Mouse (Mus musculus): ENCODE measurements around the gene Thrb. TPM values are rescaled to one million over a fixed set of nuclear protein-coding genes. Genes with fewer than 3 reads are reported as not detected.

The Thrb gene
- polyA plus RNA-seq, 1 experiment from 2014 or later: 0.38 TPM

DNA sequence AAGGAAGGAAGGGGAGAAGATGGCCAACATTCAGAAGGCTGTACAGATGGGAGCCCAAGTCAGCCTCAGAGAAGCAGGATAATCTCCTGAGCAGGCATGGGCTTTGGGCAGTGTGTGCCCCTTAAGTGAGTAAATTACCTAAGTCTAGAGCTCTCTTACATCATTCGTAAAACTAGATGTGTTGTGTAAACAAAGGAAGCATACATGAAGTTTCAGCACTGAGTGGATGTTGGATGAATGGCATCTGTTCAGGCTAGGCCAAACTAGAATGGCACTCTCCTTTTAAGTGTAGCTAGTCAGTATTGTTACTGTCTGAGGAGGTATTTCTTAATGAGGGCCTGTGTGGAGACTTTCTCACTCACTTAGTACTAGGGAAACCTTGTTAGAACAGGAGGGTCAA lies 66.8 kb downstream of the Thrb start:
- Histone ChIP-seq H3K36me3 (no peaks in the 10 kb centered on the region), H3K4me3 (no peak overlapping the region), H3K4me1 (no peaks in the 10 kb centered on the region), H3K27ac (no peak overlapping the region), H3K9me3 (replicated peaks) (no peaks in the 10 kb centered on the region), H3K27me3 (ENCODE audit: low read depth, poor library complexity, severe bottlenecking) (no peaks in the 10 kb centered on the region)
- WGBS: 93% methylated on average over 1 of the region's 1 CpGs
- no peak for DNase-seq (ENCODE audit: low spot score)

DNA sequence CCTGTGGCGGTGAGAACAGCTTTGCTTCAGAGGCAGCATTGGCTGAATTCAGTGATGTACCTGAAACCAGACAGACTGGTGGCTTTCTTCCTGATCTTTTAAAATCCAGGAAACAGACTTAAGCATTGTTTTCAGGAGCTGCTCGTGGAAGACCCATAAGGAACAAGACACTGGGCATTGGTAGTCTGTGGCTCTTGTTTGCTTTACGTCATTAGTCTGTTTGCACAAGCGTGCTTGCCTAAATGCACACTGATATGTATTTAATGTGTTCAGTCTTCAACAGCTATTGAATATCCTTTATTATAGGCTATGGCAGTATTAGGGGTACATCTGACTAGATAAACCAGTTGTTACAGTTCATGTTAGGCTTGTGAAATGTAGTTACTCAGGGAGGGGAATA lies 67.8 kb downstream of the Thrb start:
- no peak for DNase-seq (ENCODE audit: low spot score)
- Histone ChIP-seq H3K4me3 (no peak overlapping the region), H3K27me3 (ENCODE audit: low read depth, poor library complexity, severe bottlenecking) (no peaks in the 10 kb centered on the region), H3K27ac (no peak overlapping the region), H3K4me1 (no peaks in the 10 kb centered on the region), H3K9me3 (replicated peaks) (no peaks in the 10 kb centered on the region), H3K36me3 (no peaks in the 10 kb centered on the region)
- WGBS: 93% methylated on average over 4 of the region's 4 CpGs

DNA sequence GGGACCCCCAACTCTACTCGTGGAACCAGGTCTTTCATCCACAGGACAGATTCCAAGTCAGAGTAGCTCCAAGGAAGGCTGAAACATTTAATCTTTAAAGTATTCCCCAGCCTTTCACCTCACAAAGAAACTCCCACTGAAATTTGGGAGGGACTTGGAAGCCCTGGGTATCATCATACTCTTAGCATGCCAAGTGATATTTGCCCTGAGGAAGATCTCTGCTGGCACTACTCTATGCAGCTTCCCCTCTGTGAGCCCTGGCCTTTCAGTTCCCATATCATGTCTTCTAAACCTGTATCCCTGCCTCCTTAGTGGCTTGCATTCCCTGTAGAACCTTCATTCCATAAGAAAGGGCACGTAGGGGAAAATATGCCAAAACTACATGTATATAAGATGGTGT lies 68.8 kb downstream of the Thrb start:
- no peak overlapping the region for H3K27ac ChIP-seq
- H3K36me3 ChIP-seq: no peaks in the 10 kb centered on the region
- H3K4me1 ChIP-seq: peaks cover 3% of the 10 kb centered on the region
- no peak overlapping the region for H3K4me3 ChIP-seq
- H3K9me3 ChIP-seq (replicated peaks): no peaks in the 10 kb centered on the region
- 91% methylated on average over 2 of the region's 2 CpGs for whole genome bisulfite sequencing
- no peak for DNase-seq (ENCODE audit: low spot score)
- no peaks in the 10 kb centered on the region for H3K27me3 ChIP-seq (ENCODE audit: low read depth, poor library complexity, severe bottlenecking)

DNA sequence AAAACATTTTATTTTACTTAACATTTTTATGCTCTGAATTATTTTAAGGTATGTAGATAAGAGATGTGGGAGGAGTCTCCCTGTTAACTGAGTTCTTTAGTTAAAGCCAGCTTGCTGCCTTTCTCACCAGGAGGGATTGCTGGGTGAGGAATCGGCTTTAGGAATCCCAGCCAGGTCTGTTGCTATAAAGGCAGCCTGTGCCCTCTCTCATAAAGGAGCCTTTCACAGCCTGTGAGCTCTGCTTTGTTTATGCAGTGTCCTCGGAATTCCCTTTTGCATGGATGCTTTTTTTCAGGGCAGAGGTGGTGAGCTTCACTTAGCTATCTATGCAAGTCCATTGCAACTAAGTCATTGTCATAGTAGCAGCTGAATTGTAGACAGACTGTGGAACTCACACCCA lies 71.0 kb downstream of the Thrb start:
- Histone ChIP-seq H3K36me3 (no peaks in the 10 kb centered on the region), H3K4me1 (peaks cover 5% of the 10 kb centered on the region), H3K27ac (no peak overlapping the region), H3K9me3 (replicated peaks) (no peaks in the 10 kb centered on the region), H3K4me3 (no peak overlapping the region), H3K27me3 (ENCODE audit: low read depth, poor library complexity, severe bottlenecking) (no peaks in the 10 kb centered on the region)
- DNase-seq (ENCODE audit: low spot score): no peak
- 22% methylated on average over 2 of the region's 2 CpGs for WGBS

DNA sequence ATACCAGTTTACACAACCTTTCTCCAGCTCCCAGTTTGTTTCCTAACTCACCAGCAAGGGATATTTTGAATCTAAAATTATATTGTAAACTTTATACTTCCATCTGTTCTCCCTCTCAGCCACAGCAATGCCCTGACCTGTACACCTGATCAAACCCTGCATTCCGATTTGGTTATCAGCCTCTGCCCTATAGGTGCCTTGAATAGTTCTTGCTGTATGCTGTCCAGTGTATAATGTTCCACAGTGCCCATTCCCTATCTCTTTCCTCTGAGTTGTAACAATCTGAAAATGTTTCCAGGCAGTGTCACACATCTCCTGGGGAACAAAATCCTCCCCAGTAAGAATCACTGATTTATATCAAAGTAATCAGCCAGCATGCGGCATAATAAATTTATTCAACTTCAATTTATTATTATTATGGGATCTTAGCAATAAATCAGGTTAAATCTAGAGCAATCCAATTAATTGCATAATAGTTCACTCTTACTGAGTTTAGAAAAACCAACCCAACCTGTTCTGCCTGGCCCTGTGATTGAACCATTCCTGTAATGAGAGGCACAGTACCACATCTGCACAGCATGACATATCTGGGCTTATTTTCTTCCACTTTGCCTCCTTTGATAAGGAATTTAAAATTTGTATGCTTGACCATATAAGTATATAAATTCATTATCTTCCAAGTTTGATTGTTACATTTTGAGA lies 73.2 kb downstream of the Thrb start:
- H3K36me3 ChIP-seq: no peaks in the 10 kb centered on the region
- DNase-seq (ENCODE audit: low spot score): no peak
- WGBS: 85% methylated on average over 2 of the region's 2 CpGs

DNA sequence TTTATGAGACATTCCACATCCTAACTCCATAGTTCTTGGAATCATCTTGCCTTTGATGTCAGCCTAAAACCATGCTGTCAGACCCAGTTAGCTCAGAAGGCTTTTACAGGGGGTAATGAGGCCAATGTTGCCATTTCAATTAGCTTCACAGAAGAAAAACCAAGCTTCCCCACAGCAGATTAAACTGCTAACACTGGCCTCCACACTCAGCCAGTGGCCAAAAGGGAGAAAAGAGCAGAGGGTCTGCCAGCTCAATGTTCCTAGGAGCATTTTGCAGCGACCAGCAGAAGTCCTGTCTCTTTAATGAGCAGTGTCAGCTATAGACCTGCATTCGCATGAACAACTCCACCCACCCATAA lies 73.7 kb downstream of the Thrb start:
- Histone ChIP-seq H3K36me3 (no peaks in the 10 kb centered on the region), H3K9me3 (replicated peaks) (no peaks in the 10 kb centered on the region), H3K27me3 (ENCODE audit: low read depth, poor library complexity, severe bottlenecking) (no peaks in the 10 kb centered on the region), H3K27ac (no peak overlapping the region), H3K4me1 (peaks cover 7% of the 10 kb centered on the region), H3K4me3 (no peak overlapping the region)
- DNase-seq (ENCODE audit: low spot score): no peak
- WGBS: 59% methylated on average over 2 of the region's 2 CpGs

More for the DNA sequence above, 73.2 kb downstream of the Thrb start:
- no peaks in the 10 kb centered on the region for H3K9me3 ChIP-seq (replicated peaks)
- H3K4me3 ChIP-seq: no peak overlapping the region
- H3K27ac ChIP-seq: no peak overlapping the region
- H3K4me1 ChIP-seq: peaks cover 7% of the 10 kb centered on the region
- H3K27me3 ChIP-seq (ENCODE audit: low read depth, poor library complexity, severe bottlenecking): no peaks in the 10 kb centered on the region

DNA sequence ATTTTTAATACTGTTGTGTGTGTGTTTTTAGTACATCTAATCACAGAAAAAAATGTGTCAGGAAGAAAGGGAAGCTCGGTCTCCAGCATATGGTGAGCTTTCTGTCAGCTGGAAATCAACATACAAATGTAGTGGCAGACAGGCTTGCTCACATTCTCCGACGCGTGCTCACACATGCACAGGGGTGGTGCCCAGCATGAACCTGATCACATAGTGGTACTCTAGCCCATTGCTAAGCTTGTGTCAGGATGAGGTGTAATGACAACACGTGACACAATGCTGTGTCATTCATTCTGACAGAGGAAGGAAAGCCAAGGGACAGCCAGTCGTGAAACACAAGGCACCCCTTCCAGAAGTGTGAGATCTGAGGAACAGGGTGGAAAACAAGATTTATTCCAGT lies 75.4 kb downstream of the Thrb start:
- 81% methylated on average over 6 of the region's 6 CpGs for WGBS
- H3K4me1 ChIP-seq: peaks cover 7% of the 10 kb centered on the region
- H3K9me3 ChIP-seq (replicated peaks): no peaks in the 10 kb centered on the region
- no peaks in the 10 kb centered on the region for H3K36me3 ChIP-seq
- no peaks in the 10 kb centered on the region for H3K27me3 ChIP-seq (ENCODE audit: low read depth, poor library complexity, severe bottlenecking)
- no peak for DNase-seq (ENCODE audit: low spot score)
- no peak overlapping the region for H3K4me3 ChIP-seq
- no peak overlapping the region for H3K27ac ChIP-seq

DNA sequence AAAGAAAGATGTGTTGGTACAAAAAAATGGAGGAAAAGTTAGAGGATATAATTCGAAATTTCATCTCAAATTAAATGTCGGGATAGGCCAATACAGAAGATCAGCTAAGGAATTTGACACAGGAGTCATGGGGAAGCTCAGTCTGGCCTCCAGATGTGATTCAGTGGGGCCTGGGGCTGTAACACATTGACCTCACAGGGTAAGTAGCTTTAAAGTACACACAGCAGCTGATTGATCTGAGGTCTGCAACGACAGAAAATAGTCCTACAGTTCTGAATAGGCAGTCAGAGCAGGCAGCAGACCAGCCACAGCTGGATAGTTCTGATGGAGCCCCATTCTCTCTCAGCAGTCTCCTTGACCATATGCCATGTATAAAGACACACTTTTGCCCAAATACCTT lies 80.8 kb downstream of the Thrb start:
- no peaks in the 10 kb centered on the region for H3K9me3 ChIP-seq (replicated peaks)
- no peaks in the 10 kb centered on the region for H3K27me3 ChIP-seq (ENCODE audit: low read depth, poor library complexity, severe bottlenecking)
- peak; percentile 80 for DNase-seq (ENCODE audit: low spot score)
- H3K27ac ChIP-seq: peak overlapping the region; percentile 75
- H3K4me1 ChIP-seq: peaks cover 18% of the 10 kb centered on the region
- 29% methylated on average over 3 of the region's 3 CpGs for WGBS
- H3K36me3 ChIP-seq: no peaks in the 10 kb centered on the region
- H3K4me3 ChIP-seq: no peak overlapping the region

DNA sequence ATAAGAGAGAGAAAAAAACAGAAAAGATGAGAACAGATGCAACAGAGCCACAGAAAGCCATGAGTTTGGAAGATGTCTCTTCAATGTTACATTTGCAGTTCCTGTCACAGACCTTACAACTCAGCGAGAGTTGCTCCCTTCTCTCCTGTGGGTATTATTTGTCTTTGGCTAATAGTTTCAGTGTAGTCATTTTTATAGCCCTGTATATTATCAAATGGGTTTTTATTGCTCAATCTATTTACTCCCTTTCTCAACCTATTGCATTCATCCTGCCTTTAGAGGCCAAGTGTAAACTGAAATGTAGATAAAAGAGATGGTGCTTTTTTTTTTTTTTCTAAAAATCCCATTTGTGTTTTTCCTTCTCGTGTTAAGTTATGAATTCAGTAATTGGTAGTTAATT lies 82.2 kb downstream of the Thrb start:
- no peaks in the 10 kb centered on the region for H3K27me3 ChIP-seq (ENCODE audit: low read depth, poor library complexity, severe bottlenecking)
- H3K9me3 ChIP-seq (replicated peaks): no peaks in the 10 kb centered on the region
- peaks cover 16% of the 10 kb centered on the region for H3K4me1 ChIP-seq
- H3K27ac ChIP-seq: no peak overlapping the region
- WGBS: 72% methylated on average over 2 of the region's 2 CpGs
- no peak overlapping the region for H3K4me3 ChIP-seq
- H3K36me3 ChIP-seq: no peaks in the 10 kb centered on the region
- no peak for DNase-seq (ENCODE audit: low spot score)

DNA sequence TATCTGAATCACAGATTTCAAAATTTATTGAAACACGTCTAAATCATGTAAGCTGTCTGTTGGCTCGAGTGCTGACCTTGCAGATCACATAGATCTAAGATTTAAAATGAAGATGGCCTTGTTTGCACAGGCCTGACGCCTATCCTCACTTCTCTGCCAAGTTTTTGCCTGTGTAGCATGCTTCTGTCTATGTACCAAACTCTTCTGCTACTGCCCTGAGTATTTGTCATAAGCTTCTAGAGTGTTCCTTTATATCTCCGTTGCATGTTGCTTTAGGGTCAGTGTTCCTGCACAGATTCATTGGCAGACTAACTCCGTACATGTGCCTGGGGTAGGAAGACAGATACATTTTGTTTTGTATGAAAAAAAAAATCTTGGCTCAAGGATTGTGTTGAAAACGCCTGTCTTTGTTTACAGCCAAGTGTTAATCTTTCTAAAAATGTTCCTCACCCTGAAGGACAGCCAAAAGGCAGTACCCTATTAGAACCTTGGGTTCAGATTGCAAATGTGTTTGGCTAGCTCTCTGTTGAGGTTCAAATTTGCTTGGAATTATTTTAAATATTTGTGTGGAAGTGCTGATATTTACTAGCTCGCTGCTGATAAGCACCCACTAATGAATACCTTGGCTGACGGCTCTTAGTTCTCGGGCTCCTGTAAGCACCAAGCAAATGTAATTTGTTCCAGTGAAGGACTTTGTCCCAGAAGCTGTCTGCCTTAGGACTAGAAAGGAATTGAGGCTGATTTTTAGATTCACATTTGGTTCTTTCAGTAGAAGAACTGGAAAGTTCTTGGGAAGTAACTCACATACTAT lies 83.0 kb downstream of the Thrb start:
- Histone ChIP-seq H3K27ac (no peak overlapping the region), H3K36me3 (no peaks in the 10 kb centered on the region), H3K4me3 (no peak overlapping the region), H3K4me1 (peaks cover 15% of the 10 kb centered on the region), H3K9me3 (replicated peaks) (no peaks in the 10 kb centered on the region), H3K27me3 (ENCODE audit: low read depth, poor library complexity, severe bottlenecking) (no peaks in the 10 kb centered on the region)
- 75% methylated on average over 9 of the region's 9 CpGs for WGBS
- DNase-seq (ENCODE audit: low spot score): no peak

DNA sequence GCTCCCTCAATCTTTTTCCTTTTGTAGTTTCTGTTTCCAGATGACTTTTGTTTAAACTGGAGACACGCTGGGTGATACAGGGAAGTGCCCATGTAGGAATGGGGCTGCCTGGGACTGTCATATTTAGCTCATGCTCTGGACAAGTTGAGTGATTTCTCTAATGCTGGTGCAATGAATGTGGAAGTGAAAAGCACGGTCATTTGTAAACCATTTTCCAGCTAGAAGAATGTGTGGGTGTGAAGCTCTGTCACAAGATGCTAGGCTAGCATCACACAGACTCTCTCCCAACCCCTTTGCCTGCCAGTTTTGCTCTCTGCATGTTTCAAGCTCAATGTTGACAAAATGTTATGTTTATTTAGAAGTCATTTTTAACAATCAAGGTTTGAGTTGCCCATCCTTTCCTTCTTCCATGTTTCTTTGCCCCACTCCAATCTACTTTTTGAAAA lies 83.7 kb downstream of the Thrb start:
- H3K9me3 ChIP-seq (replicated peaks): no peaks in the 10 kb centered on the region
- no peak overlapping the region for H3K27ac ChIP-seq
- H3K36me3 ChIP-seq: no peaks in the 10 kb centered on the region
- no peaks in the 10 kb centered on the region for H3K27me3 ChIP-seq (ENCODE audit: low read depth, poor library complexity, severe bottlenecking)
- 87% methylated on average over 2 of the region's 2 CpGs for WGBS
- H3K4me1 ChIP-seq: peaks cover 15% of the 10 kb centered on the region
- DNase-seq (ENCODE audit: low spot score): no peak
- H3K4me3 ChIP-seq: no peak overlapping the region

DNA sequence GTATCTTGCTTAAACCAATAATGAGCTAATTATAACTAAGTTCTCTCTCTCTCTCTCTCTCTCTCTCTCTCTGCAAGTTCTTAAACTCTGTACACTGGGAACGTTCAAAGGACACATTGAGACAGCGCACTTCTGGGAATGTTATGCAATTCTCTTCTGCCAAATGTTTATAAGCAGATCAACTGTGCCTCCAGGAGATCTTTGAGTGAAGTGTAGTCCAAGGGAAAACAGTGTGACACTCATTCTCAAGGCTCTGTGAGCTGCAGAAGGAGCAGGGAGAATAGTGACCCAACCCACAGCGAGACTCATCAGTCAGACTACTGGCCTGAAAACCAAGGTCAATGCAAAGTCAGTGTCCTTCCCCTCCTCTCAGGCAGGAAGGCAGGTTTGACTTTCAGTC lies 87.9 kb downstream of the Thrb start:
- H3K4me1 ChIP-seq: no peaks in the 10 kb centered on the region
- no peak overlapping the region for H3K27ac ChIP-seq
- H3K4me3 ChIP-seq: no peak overlapping the region
- no peak for DNase-seq (ENCODE audit: low spot score)
- no peaks in the 10 kb centered on the region for H3K9me3 ChIP-seq (replicated peaks)
- no peaks in the 10 kb centered on the region for H3K36me3 ChIP-seq
- no peaks in the 10 kb centered on the region for H3K27me3 ChIP-seq (ENCODE audit: low read depth, poor library complexity, severe bottlenecking)
- WGBS: 93% methylated on average over 3 of the region's 3 CpGs

DNA sequence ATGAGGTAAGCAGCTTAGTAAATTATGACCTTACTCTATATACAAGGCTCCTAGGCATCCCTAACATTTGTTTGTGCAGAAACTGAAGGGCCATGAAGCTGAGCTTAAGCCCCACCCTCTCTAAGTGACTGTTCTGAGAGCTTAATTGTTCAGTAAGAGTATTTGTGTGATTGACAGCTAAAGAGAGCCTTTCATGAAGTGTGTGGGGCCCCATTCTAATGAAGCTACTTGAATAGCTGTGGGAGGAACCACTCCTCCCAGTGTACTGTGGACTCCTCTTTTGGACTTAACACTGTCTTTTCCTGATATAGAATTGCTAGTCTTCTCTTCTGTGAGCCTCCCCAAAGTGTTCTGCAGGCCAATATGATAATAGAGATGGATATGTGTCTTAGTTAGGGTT lies 88.9 kb downstream of the Thrb start:
- Histone ChIP-seq H3K4me1 (no peaks in the 10 kb centered on the region), H3K27ac (no peak overlapping the region), H3K27me3 (ENCODE audit: low read depth, poor library complexity, severe bottlenecking) (no peaks in the 10 kb centered on the region), H3K4me3 (no peak overlapping the region), H3K9me3 (replicated peaks) (no peaks in the 10 kb centered on the region), H3K36me3 (no peaks in the 10 kb centered on the region)
- no peak for DNase-seq (ENCODE audit: low spot score)

All from limb, embryonic 10.5 days (tissue).